Mouse (Mus musculus) B cell, adult 2 months (primary cell): ENCODE data around the gene Pgpep1l.
A peak's percentile ranks its signal among the peaks of the same experiment; 100 is the strongest.

Experiments used
- DNase-seq, 2 experiments: peaks; one replicate each; pipeline ENCODE4 v3.0.0; 2022

Gene Pgpep1l

GRCm38 (mm10) chr7:68282304-68283132, 18.5 kb upstream of the Pgpep1l start:
- DNase-seq = peak; percentile 54 to 60

- DNase-seq = no peak
These were observed 17.3 kb upstream of the Pgpep1l start for GRCm38 (mm10) chr7:68281341-68281740.

- DNase-seq = no peak
These were observed 16.4 kb upstream of the Pgpep1l start for GRCm38 (mm10) chr7:68280352-68280869.

- DNase-seq = no peak
These were observed 15.4 kb upstream of the Pgpep1l start for GRCm38 (mm10) chr7:68279481-68279880.

- DNase-seq = no peak
These were observed 14.9 kb upstream of the Pgpep1l start for GRCm38 (mm10) chr7:68278908-68279307.

GRCm38 (mm10) chr7:68278385-68278784, 14.4 kb upstream of the Pgpep1l start:
- DNase-seq = no peak

GRCm38 (mm10) chr7:68277897-68278270, 13.9 kb upstream of the Pgpep1l start:
- no peak for DNase-seq

GRCm38 (mm10) chr7:68277054-68277896, 13.2 kb upstream of the Pgpep1l start:
- DNase-seq = no peak

- peak; percentile 70 to 75 for DNase-seq
These were observed 12.1 kb upstream of the Pgpep1l start for GRCm38 (mm10) chr7:68275838-68276731.

- peak in 1 of 2 experiments; percentile 41 for DNase-seq
These were observed 11.4 kb upstream of the Pgpep1l start for GRCm38 (mm10) chr7:68275445-68275837.

- no peak for DNase-seq
These were observed 10.9 kb upstream of the Pgpep1l start for GRCm38 (mm10) chr7:68274951-68275350.

GRCm38 (mm10) chr7:68274218-68274617, 10.2 kb upstream of the Pgpep1l start:
- DNase-seq = no peak

- no peak for DNase-seq
These were observed 9.5 kb upstream of the Pgpep1l start, which contains the start of gene Fam169b for GRCm38 (mm10) chr7:68273515-68273914. Gene Fam169b (plus strand): TSS chr7:68273839.

- no peak for DNase-seq
These were observed 8.6 kb upstream of the Pgpep1l start for GRCm38 (mm10) chr7:68272607-68273006.

- DNase-seq = no peak
These were observed 7.8 kb upstream of the Pgpep1l start for GRCm38 (mm10) chr7:68271816-68272215.

GRCm38 (mm10) chr7:68270551-68270950, 6.5 kb upstream of the Pgpep1l start:
- no peak for DNase-seq

- no peak for DNase-seq
These were observed 2.7 kb upstream of the Pgpep1l start for GRCm38 (mm10) chr7:68266691-68267090.

- DNase-seq = no peak
These were observed 1.4 kb upstream of the Pgpep1l start for GRCm38 (mm10) chr7:68265391-68265790.

GRCm38 (mm10) chr7:68264531-68264930, 498 bp upstream of the Pgpep1l start:
- DNase-seq = peak; percentile 62 to 64

GRCm38 (mm10) chr7:68263346-68264027, 546 bp downstream of the Pgpep1l start:
- DNase-seq = no peak

GRCm38 (mm10) chr7:68262612-68263200, 1.3 kb downstream of the Pgpep1l start:
- DNase-seq = no peak
